Mouse (Mus musculus) CH12.LX (cell line): ENCODE results near the gene Gnptg. TPM values are rescaled to one million over a fixed set of nuclear protein-coding genes. Genes with fewer than 3 reads are reported as not detected.

Source experiments
- DNase-seq: peaks from one replicate; pipeline ENCODE4 v3.0.0-alpha.2; 2013; ENCODE audit errors: extremely low read depth
- H3K27ac ChIP-seq: 2 replicates; pipeline ENCODE4 v1.5.1; 2012; ENCODE audit warnings: low read depth, mild to moderate bottlenecking, control low read depth, moderate library complexity; ENCODE audit not compliant: insufficient read depth
- H3K27me3 ChIP-seq: replicated peaks from 2 replicates; pipeline ENCODE3; 2012; ENCODE audit warnings: inconsistent platforms
- H3K36me3 ChIP-seq, 2 experiments: replicated peaks in 1 of 2; 2 replicates each; pipeline versions ENCODE3 to v1.6.1; 2012; ENCODE audit warnings: inconsistent platforms in 1 of 2, low read length in 1 of 2, mild to moderate bottlenecking in 1 of 2, mixed read lengths in 1 of 2, moderate library complexity in 1 of 2; ENCODE audit not compliant: control insufficient read depth in 1 of 2, insufficient read depth in 1 of 2
- H3K4me1 ChIP-seq, 2 experiments: 2 replicates each; pipeline ENCODE4 v1.6.1; 2012; ENCODE audit warnings: inconsistent platforms in 1 of 2, moderate library complexity in 1 of 2; ENCODE audit not compliant: insufficient read depth in 2 of 2, control insufficient read depth in 1 of 2
- H3K4me2 ChIP-seq: 2 replicates; pipeline ENCODE4 v1.6.1; 2012; ENCODE audit warnings: low read depth, mild to moderate bottlenecking, control low read depth; ENCODE audit not compliant: poor library complexity, insufficient read depth, severe bottlenecking
- H3K4me3 ChIP-seq, 3 experiments: fragments of 150-350 bp in 1 of 3; sonication (generic) in 1 of 3; replicated peaks in 1 of 3; 2 replicates each; pipeline versions ENCODE3 to v1.5.1; 2011 to 2012; ENCODE audit warnings: low read depth in 2 of 3, low read length in 2 of 3, mild to moderate bottlenecking in 2 of 3, moderate library complexity in 2 of 3, control low read depth in 1 of 3, improper control_type of control experiment in 1 of 3, inconsistent platforms in 1 of 3, mixed read lengths in 1 of 3; ENCODE audit not compliant: poor library complexity in 1 of 3
- H3K79me2 ChIP-seq: replicated peaks from 2 replicates; pipeline ENCODE4 v1.6.1; 2012; ENCODE audit warnings: mild to moderate bottlenecking, moderate library complexity; ENCODE audit not compliant: control insufficient read depth, poor library complexity, insufficient read depth, severe bottlenecking; ENCODE audit errors: extremely low read depth
- H3K9ac ChIP-seq: 2 replicates; pipeline ENCODE4 v1.6.1; 2012; ENCODE audit warnings: low read depth, mild to moderate bottlenecking, control low read depth, moderate library complexity; ENCODE audit not compliant: insufficient read depth
- H3K9me3 ChIP-seq: replicated peaks from 2 replicates; pipeline ENCODE3; 2012; ENCODE audit warnings: low read length, inconsistent platforms, mixed read lengths
- ELF1 ChIP-seq: IDR thresholded peaks from 2 replicates; pipeline ENCODE4 v1.6.1; 2014; ENCODE audit warnings: low read depth, mild to moderate bottlenecking, inconsistent platforms, low read length, improper control_type of control experiment
- ETS1 ChIP-seq: conservative IDR thresholded peaks from 2 replicates; pipeline ENCODE4 v1.6.1; 2012; ENCODE audit warnings: low read depth, mild to moderate bottlenecking, inconsistent platforms, low read length, improper control_type of control experiment, moderate library complexity
- HCFC1 ChIP-seq: IDR thresholded peaks from 2 replicates; pipeline ENCODE4 v1.6.1; 2012; ENCODE audit warnings: low read depth, mild to moderate bottlenecking, inconsistent platforms, low read length, improper control_type of control experiment
- IRF4 ChIP-seq: IDR thresholded peaks from 2 replicates; pipeline ENCODE4 v1.6.1; 2014; ENCODE audit warnings: low read depth, mild to moderate bottlenecking, inconsistent platforms, low read length, improper control_type of control experiment
- JUND ChIP-seq: conservative IDR thresholded peaks from 2 replicates; pipeline ENCODE4 v1.6.1; 2011; ENCODE audit warnings: low read depth, low read length, improper control_type of control experiment
- KAT2A ChIP-seq: IDR thresholded peaks from 2 replicates; pipeline ENCODE4 v1.6.1; 2012; ENCODE audit warnings: low read length, improper control_type of control experiment, inconsistent platforms; ENCODE audit not compliant: insufficient replicate concordance
- MAZ ChIP-seq: IDR thresholded peaks from 2 replicates; pipeline ENCODE4 v1.6.1; 2012; ENCODE audit warnings: low read depth, mild to moderate bottlenecking, inconsistent platforms, low read length, improper control_type of control experiment, moderate library complexity
- MEF2A ChIP-seq: IDR thresholded peaks from 2 replicates; pipeline ENCODE4 v1.6.1; 2014; ENCODE audit warnings: low read depth, mild to moderate bottlenecking, inconsistent platforms, low read length, improper control_type of control experiment, borderline replicate concordance
- MYC ChIP-seq: IDR thresholded peaks from 2 replicates; pipeline ENCODE4 v1.6.1; 2011; ENCODE audit warnings: low read depth, mild to moderate bottlenecking, improper control_type of control experiment, low read length
- NRF1 ChIP-seq: IDR thresholded peaks from 2 replicates; pipeline ENCODE4 v1.6.1; 2014; ENCODE audit warnings: low read depth, mild to moderate bottlenecking, inconsistent platforms, low read length, improper control_type of control experiment, moderate library complexity
- PAX5 ChIP-seq: IDR thresholded peaks from 2 replicates; pipeline ENCODE4 v1.6.1; 2012; ENCODE audit warnings: low read length, inconsistent platforms, mixed read lengths
- POLR2AphosphoS2 ChIP-seq: IDR thresholded peaks from 2 replicates; pipeline ENCODE4 v1.6.1; 2011; ENCODE audit warnings: low read depth, low read length, improper control_type of control experiment
- RCOR1 ChIP-seq: conservative IDR thresholded peaks from 2 replicates; pipeline ENCODE4 v1.6.1; 2012; ENCODE audit warnings: low read depth, mild to moderate bottlenecking, inconsistent platforms, low read length, improper control_type of control experiment
- USF1 ChIP-seq: IDR thresholded peaks from 2 replicates; pipeline ENCODE4 v1.6.1; 2014; ENCODE audit warnings: low read depth, mild to moderate bottlenecking, inconsistent platforms, low read length, improper control_type of control experiment
- USF2 ChIP-seq: conservative IDR thresholded peaks from 2 replicates; pipeline ENCODE4 v1.6.1; 2011; ENCODE audit warnings: low read depth, low read length, improper control_type of control experiment
- ZC3H11A ChIP-seq: IDR thresholded peaks from 2 replicates; pipeline ENCODE4 v1.6.1; 2012; ENCODE audit warnings: low read depth, mild to moderate bottlenecking, inconsistent platforms, low read length, improper control_type of control experiment
- ZNF384 ChIP-seq: IDR thresholded peaks from 2 replicates; pipeline ENCODE4 v1.6.1; 2012; ENCODE audit warnings: low read depth, low read length, improper control_type of control experiment, inconsistent platforms
- dilution Hi-C: fragments of 300-500 bp; cut with MboI; formaldehyde crosslinking; loops from 2 replicates; pipeline ENCODE4 v1.14.3; 2020; ENCODE audit warnings: low sequenced_read_pairs; ENCODE audit not compliant: extremely low pct_unique_long_range_greater_than_20kb, extremely low pct_ligation_motif_present
- in situ Hi-C: fragments of 300-500 bp; cut with MboI; formaldehyde crosslinking; loops from 3 replicates; pipeline ENCODE4 v1.14.3; 2019; ENCODE audit warnings: low sequenced_read_pairs, low pct_ligation_motif_present, low pct_unique_long_range_greater_than_20kb, mixed read lengths
- polyA plus RNA-seq: library from polyadenylated mRNA; unstranded; fragments of >175 nt; gene quantifications from 2 replicates; pipeline ENCODE4 v1.2.1, GENCODE M21; 2012; ENCODE audit warnings: low read depth; ENCODE audit not compliant: insufficient read length
- total RNA-seq, 2 experiments: library from RNA; depleted of rRNA; stranded (reverse); fragments of 300-350 nt in 1 of 2; fragments of >200 nt in 1 of 2; gene quantifications; 2 replicates each; pipeline ENCODE4 v1.2.3; 2012 to 2014

Gnptg gene
- total and polyA plus RNA-seq, 3 experiments, result 20.7 to 27.0 (median 24.5) TPM

DNA sequence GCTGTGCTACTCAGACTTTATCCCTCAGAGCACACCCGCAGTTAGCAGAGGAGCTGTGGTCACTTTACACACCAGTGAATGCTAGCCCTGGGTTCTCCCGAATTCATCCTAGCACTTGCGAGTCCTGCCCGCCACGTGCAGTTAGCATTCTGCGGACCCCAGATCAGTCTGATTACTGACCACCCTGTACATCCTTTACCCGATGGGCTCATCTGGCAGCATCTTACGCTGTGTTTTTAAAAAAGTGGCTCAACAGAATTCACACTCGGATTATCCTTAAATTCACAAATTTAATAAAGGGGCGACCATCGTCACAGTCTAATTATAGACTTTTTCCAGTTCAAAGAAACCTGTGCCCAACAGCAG is 52.2 kb downstream of the Gnptg start:
- in situ Hi-C loops, result loop anchor here (10.0 kb wide), 1 partner anchor 87 kb away; the partner anchor contains the start of gene Ube2i
- no peak overlapping the region for H3K27ac ChIP-seq
- dilution Hi-C loops, result no loop called here

GRCm38 (mm10) chr17:25184961-25185360 is 55.0 kb downstream of the Gnptg start:
- Histone ChIP-seq H3K9ac (peak overlapping the region; percentile 71), H3K4me2 (peak overlapping the region; percentile 95), H3K27me3 (peaks cover 17% of the 10 kb centered on the region)
- peak; percentile 45; the same call in 1 of the 2 replicates for TF ChIP-seq NRF1
- no peak for TF ChIP-seq PAX5
- TF ChIP-seq, all 38 proteins: peak for 1
- Histone ChIP-seq H3K36me3 (peaks cover 0 to 18% of the 10 kb centered on the region in 2 experiments), H3K79me2 (peaks cover 24% of the 10 kb centered on the region), H3K4me3 (peak overlapping the region; percentile 88 to 94 (median 89)), H3K9me3 (no peaks in the 10 kb centered on the region), H3K27ac (no peak overlapping the region; the same call in 1 of the 2 replicates), H3K4me1 (peaks cover 4 to 42% of the 10 kb centered on the region in 2 experiments; a peak in 3 of 4 replicates)
- dilution Hi-C loops, result no loop called here
- in situ Hi-C loops, result loop anchor here (10.0 kb wide), 1 partner anchor 90 kb away; the partner anchor contains the start of gene Ube2i
- no peak for DNase-seq

More for the DNA sequence above, 52.2 kb downstream of the Gnptg start:
- Histone ChIP-seq H3K4me2 (peak overlapping the region; percentile 41; the same call in 1 of the 2 replicates), H3K27me3 (no peaks in the 10 kb centered on the region), H3K4me1 (peaks cover 4 to 44% of the 10 kb centered on the region in 2 experiments; a peak in 3 of 4 replicates), H3K79me2 (peaks cover 26% of the 10 kb centered on the region), H3K36me3 (peaks cover 9 to 42% of the 10 kb centered on the region in 2 experiments), H3K9me3 (no peaks in the 10 kb centered on the region), H3K4me3 (peak overlapping the region; percentile 41 to 91 (median 82)), H3K9ac (peak overlapping the region; percentile 91)
- TF ChIP-seq MYC (no peak), POLR2AphosphoS2 (no peak), USF1 (no peak), ETS1 (no peak), PAX5 (no peak), HCFC1 (no peak), MAZ (no peak), JUND (no peak), ELF1 (no peak), ZC3H11A (no peak), USF2 (no peak), KAT2A (no peak), NRF1 (no peak), IRF4 (no peak), MEF2A (no peak), RCOR1 (no peak), ZNF384 (no peak)
- DNase-seq, result no peak
